Mouse (Mus musculus) ES-E14 (cell line): ENCODE data around the gene Ncoa5.

ENCODE experiments used
- CHD2 ChIP-seq: IDR thresholded peaks from 2 replicates; pipeline ENCODE4 v1.6.1; 2014; ENCODE audit warnings: mild to moderate bottlenecking, low read depth, low read length, inconsistent platforms
- MAFK ChIP-seq: IDR thresholded peaks from 2 replicates; pipeline ENCODE4 v1.6.1; 2014; ENCODE audit warnings: mild to moderate bottlenecking, low read depth, low read length, inconsistent platforms; ENCODE audit not compliant: insufficient read depth
- ZC3H11A ChIP-seq: IDR thresholded peaks from 2 replicates; pipeline ENCODE4 v1.6.1; 2012; ENCODE audit warnings: low read depth, mild to moderate bottlenecking, inconsistent platforms, low read length, borderline replicate concordance

- no peak for TF ChIP-seq CHD2
- TF ChIP-seq MAFK: no peak
- TF ChIP-seq ZC3H11A: no peak
Observed at GRCm38 (mm10) chr2:165055905-165056304, 21.2 kb upstream of the Ncoa5 start.
